ENCODE assay signal across 35 mouse cellular contexts in the genomic region with DNA sequence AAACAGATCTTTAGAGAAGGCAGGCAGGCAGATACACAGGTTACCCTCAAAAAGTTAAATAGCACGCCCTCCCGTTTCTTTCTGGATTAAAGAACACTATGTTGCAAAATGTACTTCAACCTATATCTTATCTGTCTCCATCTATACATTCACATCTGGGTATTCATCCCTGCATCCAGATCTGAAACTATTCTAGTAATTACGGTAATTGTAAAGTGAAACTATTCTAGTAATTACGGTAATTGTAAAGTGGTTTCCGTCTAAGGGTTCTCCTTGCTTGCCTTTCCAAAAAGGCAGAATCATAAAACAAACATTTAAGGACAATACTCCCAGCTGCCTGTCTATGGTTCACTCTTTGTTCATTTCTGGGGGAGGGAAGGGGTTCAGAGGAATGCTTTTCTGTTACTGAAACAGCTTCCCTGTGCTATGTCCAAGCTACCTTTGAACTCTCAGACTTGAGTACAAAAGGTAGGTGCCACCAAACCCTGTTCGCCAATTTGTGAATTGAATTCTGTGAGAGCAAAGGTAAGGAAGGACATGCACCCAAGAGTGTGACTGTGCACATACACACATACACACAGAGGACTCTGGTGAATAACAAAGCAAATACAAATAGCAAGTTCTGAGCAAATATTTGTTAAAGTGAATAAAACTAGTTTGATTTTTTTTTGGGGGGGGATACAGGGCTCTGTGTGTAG. TPM values are rescaled to one million over a fixed set of nuclear protein-coding genes. Genes with fewer than 3 reads are reported as not detected.
DNase-seq lines count a peak whose midpoint lies in the region; ATAC-seq lines count a peak whose summit lies in the region.
"Had no signal": no experiment of that assay in that cellular context is flagged by ENCODE, and none has a peak within 500 bp of the region (broad histone marks: within the 10 kb centered on the region; RNA-seq: fewer than 3 reads in every experiment).

No protein-coding gene starts in this region.

- no peak overlapping the region for H3K27ac ChIP-seq in midbrain, embryonic 11.5 days (ENCODE audit: low read depth, low read length)
- H3K27ac ChIP-seq in midbrain, embryonic 13.5 days = no peak overlapping the region
- H3K27ac ChIP-seq: forebrain, embryonic 13.5 days; heart, embryonic 13.5 days; hindbrain, embryonic 14.5 days; liver, embryonic 13.5 days; lung, embryonic 15.5 days; midbrain, embryonic 10.5 days; neural tube, embryonic 13.5 days had no signal

- ATAC-seq in midbrain, embryonic 11.5 days (ENCODE audit: low FRiP score) = no peak
- ATAC-seq in midbrain, embryonic 13.5 days = no peak
- ATAC-seq: CD4-positive, CD25-positive, alpha-beta regulatory T cell, adult 4 months; forebrain, embryonic 13.5 days; intestine, postnatal 0 days had no signal

- no peak overlapping the region for H3K4me2 ChIP-seq in midbrain, embryonic 11.5 days
- no peak overlapping the region for H3K4me2 ChIP-seq in midbrain, embryonic 13.5 days (replicated peaks)
- H3K4me2 ChIP-seq: forebrain, embryonic 13.5 days; heart, embryonic 13.5 days; hindbrain, embryonic 14.5 days; liver, embryonic 13.5 days; lung, embryonic 15.5 days; neural tube, embryonic 13.5 days had no signal

- H3K27me3 ChIP-seq in midbrain, embryonic 11.5 days (ENCODE audit: control insufficient read depth, insufficient read depth, low read length) = no peaks in the 10 kb centered on the region
- no peaks in the 10 kb centered on the region for H3K27me3 ChIP-seq in midbrain, embryonic 13.5 days
- H3K27me3 ChIP-seq: forebrain, embryonic 13.5 days; heart, embryonic 13.5 days; liver, embryonic 13.5 days; lung, embryonic 15.5 days; neural tube, embryonic 13.5 days had no signal

- no peaks in the 10 kb centered on the region for H3K4me1 ChIP-seq in midbrain, embryonic 11.5 days (ENCODE audit: control insufficient read depth, insufficient read depth, low read length)
- no peaks in the 10 kb centered on the region for H3K4me1 ChIP-seq in midbrain, embryonic 13.5 days (replicated peaks)
- H3K4me1 ChIP-seq: forebrain, embryonic 13.5 days; neural tube, embryonic 13.5 days had no signal

- intact Hi-C loops in left cerebral cortex, postnatal 10 days (cut with DNase I) = no loop called here

- 29% methylated on average over 6 of the region's 6 CpGs for WGBS in midbrain, embryonic 11.5 days
- WGBS in midbrain, embryonic 13.5 days = 34% methylated on average over 6 of the region's 6 CpGs

- H3K9ac ChIP-seq in midbrain, embryonic 11.5 days (ENCODE audit: low read length) = no peak overlapping the region
- H3K9ac ChIP-seq in midbrain, embryonic 13.5 days (replicated peaks) = no peak overlapping the region
- H3K9ac ChIP-seq: forebrain, embryonic 13.5 days; heart, embryonic 13.5 days; hindbrain, embryonic 14.5 days; liver, embryonic 13.5 days; lung, embryonic 15.5 days; neural tube, embryonic 13.5 days had no signal

- peak; percentile 84 for DNase-seq in kidney, adult 9 months
- no peak for DNase-seq in kidney, postnatal 10 days
- DNase-seq in midbrain, embryonic 11.5 days (ENCODE audit: low spot score, missing footprints) = peak; percentile 85
- peak; percentile 15 for DNase-seq in R1 (ENCODE audit: low read depth, low spot score)
- DNase-seq in left cerebral cortex, postnatal 10 days (ENCODE audit: extremely low spot score in 1 of 2, low spot score in 2 of 2) = no peak
- no peak for DNase-seq in neural tube, embryonic 10.5 days (ENCODE audit: extremely low spot score, low spot score)
- DNase-seq: adrenal gland, adult 8-10 months; cerebellum, adult 2 months; cerebellum, postnatal 36 days; gastrocnemius, postnatal 10 days; heart, postnatal 10 days; layer of hippocampus, adult 9-11 months; liver, embryonic 13.5 days; thymus, adult 2 months; thymus, postnatal 4 days had no signal

- no peak overlapping the region for H3K4me3 ChIP-seq in midbrain, embryonic 11.5 days (ENCODE audit: low read depth, low read length)
- H3K4me3 ChIP-seq in midbrain, embryonic 13.5 days (replicated peaks) = no peak overlapping the region
- H3K4me3 ChIP-seq: forebrain, embryonic 13.5 days; heart, embryonic 13.5 days; liver, embryonic 13.5 days; lung, embryonic 15.5 days; midbrain, embryonic 10.5 days; myocyte; neural tube, embryonic 13.5 days had no signal

- no peaks in the 10 kb centered on the region for H3K36me3 ChIP-seq in midbrain, embryonic 11.5 days (ENCODE audit: control insufficient read depth, insufficient read depth, low read length)
- no peaks in the 10 kb centered on the region for H3K36me3 ChIP-seq in midbrain, embryonic 13.5 days
- H3K36me3 ChIP-seq: liver, embryonic 13.5 days; lung, embryonic 15.5 days; midbrain, embryonic 10.5 days; neural tube, embryonic 13.5 days had no signal

- H3K9me3 ChIP-seq in midbrain, embryonic 11.5 days (ENCODE audit: control insufficient read depth, low read length) = peaks cover 3% of the 10 kb centered on the region; the same call in 1 of the 2 replicates
- H3K9me3 ChIP-seq in midbrain, embryonic 13.5 days = 0 out of 2 replicates have a peak, but pooled peaks cover 3% of the 10 kb centered on the region
- H3K9me3 ChIP-seq: liver, embryonic 13.5 days; lung, embryonic 15.5 days had no signal

RNA-seq across cellular contexts. Expression of a gene that starts 5.5 kb away (rescaled TPM):
- 2.9 and 5.0 TPM in 2 replicates for polyA plus RNA-seq in midbrain, embryonic 11.5 days (2014; fragmentation: Nextera tagmentation; extraction: Ambion mirVana)
- polyA plus RNA-seq in midbrain, embryonic 13.5 days (2015; fragmentation: Nextera tagmentation; extraction: Ambion mirVana) = 1.4 and 2.2 TPM in 2 replicates
- under 1 TPM; 0.81 to 0.91 TPM for total RNA-seq in left cerebral cortex, postnatal 10 days (2021)

RNA-seq across cellular contexts. Expression of a gene that starts 29.4 kb away (rescaled TPM):
- polyA plus RNA-seq in midbrain, embryonic 11.5 days (2014; fragmentation: Nextera tagmentation; extraction: Ambion mirVana) = 25.6 and 25.7 TPM in 2 replicates
- polyA plus RNA-seq in midbrain, embryonic 13.5 days (2015; fragmentation: Nextera tagmentation; extraction: Ambion mirVana) = 7.8 and 8.0 TPM in 2 replicates
- total RNA-seq in left cerebral cortex, postnatal 10 days (2021) = 10 to 100 TPM in 1 of 2 experiments, 1 to 10 TPM in 1; 9.9 to 10.1 TPM

RNA-seq across cellular contexts. Expression of a gene that starts 34.6 kb away (rescaled TPM):
- not detected in 2 replicates for polyA plus RNA-seq in midbrain, embryonic 11.5 days (2014; fragmentation: Nextera tagmentation; extraction: Ambion mirVana)
- polyA plus RNA-seq in midbrain, embryonic 13.5 days (2015; fragmentation: Nextera tagmentation; extraction: Ambion mirVana) = not detected in 2 replicates
- not detected for total RNA-seq in left cerebral cortex, postnatal 10 days (2021)
- total RNA-seq: adrenal gland, postnatal 4 days; gastrocnemius, postnatal 10 days; heart, adult 8-10 months; heart, postnatal 10 days; hematopoietic stem cell, adult 5-6 weeks; left cerebral cortex, postnatal 14 days; megakaryocyte progenitor cell, adult 5-6 weeks; midbrain, postnatal 0 days had no signal
- polyA plus RNA-seq: CD4-positive, CD25-positive, alpha-beta regulatory T cell, adult 4 months; cerebellum, adult 2 months; embryonic facial prominence, embryonic 11.5 days; forebrain, embryonic 13.5 days; heart, embryonic 13.5 days; hindbrain, embryonic 14.5 days; large intestine, adult 2 months; limb, embryonic 11.5 days; liver, embryonic 13.5 days; lung, embryonic 15.5 days; midbrain, embryonic 10.5 days; midbrain, postnatal 0 days; myocyte; neural tube, embryonic 13.5 days; stomach, embryonic 14.5 days had no signal

RNA-seq across cellular contexts. Expression of a gene that starts 38.0 kb away (rescaled TPM):
- 23.1 and 23.4 TPM in 2 replicates for polyA plus RNA-seq in midbrain, embryonic 11.5 days (2014; fragmentation: Nextera tagmentation; extraction: Ambion mirVana)
- 19.7 and 25.1 TPM in 2 replicates for polyA plus RNA-seq in midbrain, embryonic 13.5 days (2015; fragmentation: Nextera tagmentation; extraction: Ambion mirVana)
- total RNA-seq in left cerebral cortex, postnatal 10 days (2021) = 100 to 1,000 TPM; 119 to 127 TPM

Comparison
In these comparisons a context has a peak if more than half of its experiments do, and no peak if none do; other contexts are left out.
1. DNase-seq: peak in kidney, adult 9 months (single experiment), midbrain, embryonic 11.5 days (single experiment) and R1 (single experiment); none in kidney, postnatal 10 days (single experiment), left cerebral cortex, postnatal 10 days (0 of 2) and neural tube, embryonic 10.5 days (single experiment).